Comparison of ENCODE assay signal across 9 mouse cellular contexts in genomic region chr6:94688722-94689121, GRCm38 (mm10). TPM values are rescaled to one million over a fixed set of nuclear protein-coding genes. Genes with fewer than 3 reads are reported as not detected.
DNase-seq lines count a peak whose midpoint lies in the region; ATAC-seq and TF ChIP-seq lines count a peak whose summit lies in the region.
"Had no signal": no experiment of that assay in that cellular context is flagged by ENCODE, and none has a peak within 500 bp of the region (broad histone marks: within the 10 kb centered on the region; RNA-seq: fewer than 3 reads in every experiment).

No protein-coding gene starts in this region.

- H3K27ac ChIP-seq in lung, postnatal 0 days (ENCODE audit: low read length) = no peak overlapping the region
- peak overlapping the region; percentile 44 for H3K27ac ChIP-seq in heart, postnatal 0 days (ENCODE audit: low read depth)
- H3K27ac ChIP-seq in forebrain, embryonic 15.5 days (replicated peaks) = no peak overlapping the region
- H3K27ac ChIP-seq: embryonic facial prominence, embryonic 13.5 days; macrophage had no signal

- no peaks in the 10 kb centered on the region for H3K9me3 ChIP-seq in lung, postnatal 0 days (ENCODE audit: low read length)
- H3K9me3 ChIP-seq in heart, postnatal 0 days (replicated peaks; ENCODE audit: control insufficient read depth, low read length) = no peaks in the 10 kb centered on the region
- no peaks in the 10 kb centered on the region for H3K9me3 ChIP-seq in forebrain, embryonic 15.5 days
- H3K9me3 ChIP-seq: embryonic facial prominence, embryonic 13.5 days had no signal

- no peak for TF ChIP-seq POLR2A in lung, adult 2 months (IDR thresholded peaks at IDR 0.05; ENCODE audit: borderline replicate concordance, extremely low read depth, low read depth, low read length)

- TF ChIP-seq EP300 in lung, postnatal 0 days (IDR thresholded peaks at IDR 0.05) = no peak
- TF ChIP-seq EP300 in heart, postnatal 0 days (IDR thresholded peaks at IDR 0.05; ENCODE audit: low read depth) = no peak

- WGBS in lung, postnatal 0 days = 55% methylated on average over 4 of the region's 4 CpGs
- WGBS in lung, adult 2 months = 59% methylated on average over 4 of the region's 4 CpGs
- 37% methylated on average over 4 of the region's 4 CpGs for WGBS in heart, postnatal 0 days
- WGBS in forebrain, embryonic 15.5 days = 72% methylated on average over 4 of the region's 4 CpGs

- no peak overlapping the region for H3K4me2 ChIP-seq in lung, postnatal 0 days (replicated peaks; ENCODE audit: low read depth, low read length)
- peak overlapping the region; percentile 26; the same call in 1 of the 2 replicates for H3K4me2 ChIP-seq in heart, postnatal 0 days (ENCODE audit: low read depth, low read length)
- H3K4me2 ChIP-seq in forebrain, embryonic 15.5 days (replicated peaks) = no peak overlapping the region
- H3K4me2 ChIP-seq: embryonic facial prominence, embryonic 13.5 days had no signal

- intact Hi-C loops in left cerebral cortex, postnatal 14 days (cut with DNase I) = no loop called here

- no peak overlapping the region for H3K9ac ChIP-seq in lung, postnatal 0 days (replicated peaks; ENCODE audit: low read depth)
- H3K9ac ChIP-seq in heart, postnatal 0 days (replicated peaks; ENCODE audit: low read depth, low read length) = no peak overlapping the region
- H3K9ac ChIP-seq in forebrain, embryonic 15.5 days (replicated peaks) = no peak overlapping the region
- H3K9ac ChIP-seq: embryonic facial prominence, embryonic 13.5 days had no signal

- no peak for TF ChIP-seq CTCF in lung, postnatal 0 days (IDR thresholded peaks at IDR 0.05)
- TF ChIP-seq CTCF in lung, adult 2 months (IDR thresholded peaks at IDR 0.05; ENCODE audit: insufficient read depth, low read length) = no peak
- TF ChIP-seq CTCF in heart, postnatal 0 days (IDR thresholded peaks at IDR 0.05; ENCODE audit: low read depth) = no peak

- H3K36me3 ChIP-seq in lung, postnatal 0 days (ENCODE audit: insufficient read depth, low read length) = no peaks in the 10 kb centered on the region
- no peaks in the 10 kb centered on the region for H3K36me3 ChIP-seq in heart, postnatal 0 days (replicated peaks; ENCODE audit: control insufficient read depth, insufficient read depth, low read length)
- no peaks in the 10 kb centered on the region for H3K36me3 ChIP-seq in forebrain, embryonic 15.5 days
- H3K36me3 ChIP-seq: embryonic facial prominence, embryonic 13.5 days had no signal

- H3K4me3 ChIP-seq in lung, postnatal 0 days (ENCODE audit: low read depth, low read length) = no peak overlapping the region
- no peak overlapping the region for H3K4me3 ChIP-seq in lung, adult 2 months (replicated peaks; ENCODE audit: extremely low read depth, low read depth, low read length)
- no peak overlapping the region for H3K4me3 ChIP-seq in heart, postnatal 0 days (ENCODE audit: low read depth, low read length)
- H3K4me3 ChIP-seq in forebrain, embryonic 15.5 days = no peak overlapping the region
- H3K4me3 ChIP-seq: embryonic facial prominence, embryonic 13.5 days had no signal

- H3K4me1 ChIP-seq in lung, postnatal 0 days (ENCODE audit: insufficient read depth, low read depth, low read length) = peaks cover 25% of the 10 kb centered on the region
- H3K4me1 ChIP-seq in lung, adult 2 months (ENCODE audit: control insufficient read depth, insufficient read depth, low read length) = peaks cover 5% of the 10 kb centered on the region
- peaks cover 74% of the 10 kb centered on the region for H3K4me1 ChIP-seq in heart, postnatal 0 days (ENCODE audit: control insufficient read depth, insufficient read depth)
- H3K4me1 ChIP-seq in forebrain, embryonic 15.5 days = peaks cover 31% of the 10 kb centered on the region

- H3K27me3 ChIP-seq in lung, postnatal 0 days (replicated peaks; ENCODE audit: insufficient read depth, low read length) = no peaks in the 10 kb centered on the region
- H3K27me3 ChIP-seq in heart, postnatal 0 days (ENCODE audit: control insufficient read depth, insufficient read depth, low read length) = no peaks in the 10 kb centered on the region
- H3K27me3 ChIP-seq in forebrain, embryonic 15.5 days = no peaks in the 10 kb centered on the region

- DNase-seq in lung, postnatal 0 days (ENCODE audit: low spot score) = peak; percentile 47
- DNase-seq in lung, adult 2 months = no peak
- DNase-seq in embryo, embryonic 11 days = peak; percentile 68
- DNase-seq in heart, postnatal 0 days (ENCODE audit: low spot score) = peak; percentile 87
- peak; percentile 66 for DNase-seq in skeletal muscle tissue, adult 2 months (ENCODE audit: low read depth, low spot score)
- DNase-seq in left cerebral cortex, postnatal 14 days (ENCODE audit: low spot score in 2 of 2) = no peak

- ATAC-seq in lung, postnatal 0 days = no peak
- ATAC-seq in heart, postnatal 0 days (ENCODE audit: insufficient read depth, low read depth) = peak; percentile 66
- ATAC-seq in forebrain, embryonic 15.5 days (replicated peaks) = no peak

RNA-seq across cellular contexts. Expression of gene Lrig1, which starts 11.2 kb away (rescaled TPM):
- polyA plus RNA-seq in lung, postnatal 0 days (2015; fragmentation: Nextera tagmentation; extraction: Ambion mirVana) = 8.1 and 9.2 TPM in 2 replicates
- 18.7 and 22.9 TPM in 2 replicates for polyA plus RNA-seq in lung, adult 2 months (2012; rRNA removed)
- total RNA-seq in heart, postnatal 0 days (2014; rRNA removed; ENCODE audit: low replicate concordance) = 50.2 and 54.3 TPM in 2 replicates
- polyA plus RNA-seq in heart, postnatal 0 days (2015; fragmentation: Nextera tagmentation; extraction: Ambion mirVana) = 7.1 and 7.3 TPM in 2 replicates
- total RNA-seq in left cerebral cortex, postnatal 14 days (2021) = 10 to 100 TPM; 28.5 to 30.6 TPM
- polyA plus RNA-seq in forebrain, embryonic 15.5 days (2015; fragmentation: Nextera tagmentation; extraction: Ambion mirVana) = 7.4 and 9.8 TPM in 2 replicates

Comparison
In these comparisons a context has a peak if more than half of its experiments do, and no peak if none do; other contexts are left out.
1. DNase-seq: peak in lung, postnatal 0 days (single experiment), embryo, embryonic 11 days (single experiment), heart, postnatal 0 days (single experiment) and skeletal muscle tissue, adult 2 months (single experiment); none in lung, adult 2 months (single experiment) and left cerebral cortex, postnatal 14 days (0 of 2).